Mouse (Mus musculus) urinary bladder, postnatal 10 days (tissue): ENCODE data around the gene Prps2.
"Not testable (repeated sequence)": the region's sequence is repeated elsewhere in the genome, so short reads cannot be mapped to it uniquely, and the experiment has no call there.

Experiments used
- DNase-seq: peaks from one replicate; pipeline ENCODE4 v3.0.0; 2022; ENCODE audit warnings: low spot score

The Prps2 gene

GRCm38 (mm10) chrX:167382047-167382853, at the start of gene Prps2:
Gene Prps2, minus strand, starts transcription at chrX:167382749.
- no peak for DNase-seq

- DNase-seq = no peak
Observed at GRCm38 (mm10) chrX:167417654-167418053, 35.1 kb upstream of the Prps2 start.

- DNase-seq = no peak
Observed at GRCm38 (mm10) chrX:167394940-167395339, 12.4 kb upstream of the Prps2 start.

GRCm38 (mm10) chrX:167386647-167387046, 4.1 kb upstream of the Prps2 start:
- DNase-seq = no peak

GRCm38 (mm10) chrX:167382854-167383186, 271 bp upstream of the Prps2 start:
- no peak for DNase-seq

GRCm38 (mm10) chrX:167381583-167382046, 934 bp downstream of the Prps2 start:
- no peak for DNase-seq

- no peak for DNase-seq
Observed at GRCm38 (mm10) chrX:167380073-167380472, 2.5 kb downstream of the Prps2 start.

- DNase-seq = not testable (repeated sequence)
Observed at GRCm38 (mm10) chrX:167361231-167361630, 21.3 kb downstream of the Prps2 start.

- DNase-seq = no peak
Observed at GRCm38 (mm10) chrX:167359704-167360103, 22.8 kb downstream of the Prps2 start.

GRCm38 (mm10) chrX:167357415-167357814, 25.1 kb downstream of the Prps2 start:
- no peak for DNase-seq

- DNase-seq = no peak
Observed at GRCm38 (mm10) chrX:167355965-167356364, 26.6 kb downstream of the Prps2 start.

- DNase-seq = no peak
Observed at GRCm38 (mm10) chrX:167353617-167354016, 28.9 kb downstream of the Prps2 start.

- no peak for DNase-seq
Observed at GRCm38 (mm10) chrX:167346440-167346839, 36.1 kb downstream of the Prps2 start.

- DNase-seq = no peak
Observed at GRCm38 (mm10) chrX:167344356-167344755, 38.2 kb downstream of the Prps2 start.

GRCm38 (mm10) chrX:167341811-167342210, 40.7 kb downstream of the Prps2 start:
- DNase-seq = no peak

GRCm38 (mm10) chrX:167340190-167340589, 42.4 kb downstream of the Prps2 start:
- no peak for DNase-seq

GRCm38 (mm10) chrX:167337990-167338389, 44.6 kb downstream of the Prps2 start:
- DNase-seq = no peak

- DNase-seq = no peak
Observed at GRCm38 (mm10) chrX:167334571-167334970, 48.0 kb downstream of the Prps2 start.

- DNase-seq = no peak
Observed at GRCm38 (mm10) chrX:167332607-167333006, 49.9 kb downstream of the Prps2 start.

GRCm38 (mm10) chrX:167330993-167331392, 51.6 kb downstream of the Prps2 start:
- DNase-seq = no peak

- no peak for DNase-seq
Observed at GRCm38 (mm10) chrX:167330399-167330798, 52.1 kb downstream of the Prps2 start, which contains the start of gene Tlr7. Gene Tlr7, minus strand, starts transcription at chrX:167330558.

GRCm38 (mm10) chrX:167329620-167330019, 52.9 kb downstream of the Prps2 start:
- no peak for DNase-seq

GRCm38 (mm10) chrX:167329098-167329497, 53.5 kb downstream of the Prps2 start:
- DNase-seq = no peak

GRCm38 (mm10) chrX:167328519-167328918, 54.0 kb downstream of the Prps2 start:
- DNase-seq = no peak
